Mouse (Mus musculus): ENCODE measurements around the gene Meltf.
"Not testable (repeated sequence)": the region's sequence is repeated elsewhere in the genome, so short reads cannot be mapped to it uniquely, and the experiment has no call there.

Meltf gene

GRCm38 (mm10) chr16:31935091-31935979 is 56.7 kb downstream of the Meltf start:
- no peak for DNase-seq

- no peak for DNase-seq
These were observed 58.0 kb downstream of the Meltf start for GRCm38 (mm10) chr16:31936568-31936967.

GRCm38 (mm10) chr16:31938856-31939255 is 60.2 kb downstream of the Meltf start:
- DNase-seq, result no peak

- DNase-seq, result no peak
These were observed 62.0 kb downstream of the Meltf start for GRCm38 (mm10) chr16:31940586-31940985.

- peak; percentile 80 for DNase-seq
These were observed 65.4 kb downstream of the Meltf start for GRCm38 (mm10) chr16:31943980-31944379.

- DNase-seq, result no peak
These were observed 66.2 kb downstream of the Meltf start for GRCm38 (mm10) chr16:31944698-31945255.

GRCm38 (mm10) chr16:31945372-31945771 is 66.8 kb downstream of the Meltf start:
- no peak for DNase-seq

GRCm38 (mm10) chr16:31945986-31946385 is 67.4 kb downstream of the Meltf start:
- not testable (repeated sequence) for DNase-seq

GRCm38 (mm10) chr16:31947333-31947732 is 68.7 kb downstream of the Meltf start:
- no peak for DNase-seq

GRCm38 (mm10) chr16:31947901-31948316 is 69.3 kb downstream of the Meltf start:
- no peak for DNase-seq

- peak; percentile 95 for DNase-seq
These were observed 69.8 kb downstream of the Meltf start, which contains the start of the genes 0610012G03Rik and Ncbp2 for GRCm38 (mm10) chr16:31948345-31948774. TSS of gene 0610012G03Rik (minus strand) at chr16:31948494. TSS of gene Ncbp2 (plus strand) at chr16:31948513.

Data from kidney, adult 9 months (tissue).